Mouse (Mus musculus): ENCODE data around the gene Anxa9.
"Not testable (repeated sequence)": the region's sequence is repeated elsewhere in the genome, so short reads cannot be mapped to it uniquely, and the experiment has no call there.

Anxa9 gene

GRCm38 (mm10) chr3:95307100-95307499 lies at the start of gene Anxa9:
Gene Anxa9 (minus strand): TSS chr3:95307176.
- DNase-seq: no peak

DNA sequence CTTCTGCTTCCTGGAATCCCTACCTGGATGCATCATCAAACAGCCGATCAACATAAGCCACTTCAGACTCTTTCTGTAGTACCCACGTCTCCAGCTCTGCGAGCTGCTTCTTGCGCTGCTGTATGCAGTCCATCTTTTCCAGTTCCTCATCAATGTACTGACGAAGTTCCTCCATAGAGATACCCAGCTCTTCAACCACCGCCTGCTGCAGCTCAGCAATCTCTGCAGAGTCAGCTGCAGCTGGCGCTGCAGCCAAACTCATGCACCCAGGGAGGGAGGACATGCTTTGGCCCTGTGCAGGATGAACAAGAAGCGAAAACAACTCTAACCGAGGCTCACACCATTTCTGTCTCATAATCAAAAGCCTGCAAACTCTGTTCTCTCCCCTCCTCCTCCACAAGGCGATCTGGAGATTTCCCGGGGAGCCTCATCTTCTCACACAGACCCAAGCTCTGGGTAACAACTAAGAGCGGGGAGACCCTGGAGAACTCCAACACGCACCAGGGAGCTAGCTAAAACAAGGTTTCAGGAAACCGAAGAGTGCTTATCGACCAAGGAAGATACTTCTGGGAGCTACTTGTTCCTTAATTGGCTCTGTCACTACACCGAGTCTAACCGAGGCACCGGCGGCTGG lies 49.1 kb upstream of the Anxa9 start:
- DNase-seq: not testable (repeated sequence)

GRCm38 (mm10) chr3:95349491-95349890 lies 42.5 kb upstream of the Anxa9 start:
- DNase-seq: peak in 1 of 2 experiments; percentile 22

DNA sequence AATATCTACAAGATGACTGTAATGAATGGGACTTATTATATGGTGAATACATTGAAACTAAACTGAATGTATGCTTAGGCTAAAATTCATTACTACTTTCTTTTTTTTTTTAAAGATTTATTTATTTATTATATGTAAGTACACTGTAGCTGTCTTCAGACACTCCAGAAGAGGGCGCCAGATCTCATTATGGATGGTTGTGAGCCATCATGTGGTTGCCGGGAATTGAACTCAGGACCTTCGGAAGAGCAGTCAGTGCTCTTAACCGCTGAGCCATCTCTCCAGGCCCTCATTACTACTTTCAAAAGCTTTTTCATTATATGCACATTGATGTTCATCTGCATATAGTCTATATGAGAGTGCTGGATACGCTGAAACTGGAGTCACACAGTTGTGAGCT lies 41.4 kb upstream of the Anxa9 start:
- not testable (repeated sequence) for DNase-seq

- no peak for DNase-seq
Measured at GRCm38 (mm10) chr3:95346454-95346853, 39.5 kb upstream of the Anxa9 start.

GRCm38 (mm10) chr3:95343356-95344000 lies 36.5 kb upstream of the Anxa9 start:
- DNase-seq: not testable (repeated sequence)

- DNase-seq: no peak
Measured at GRCm38 (mm10) chr3:95338251-95338650, 31.3 kb upstream of the Anxa9 start.

DNA sequence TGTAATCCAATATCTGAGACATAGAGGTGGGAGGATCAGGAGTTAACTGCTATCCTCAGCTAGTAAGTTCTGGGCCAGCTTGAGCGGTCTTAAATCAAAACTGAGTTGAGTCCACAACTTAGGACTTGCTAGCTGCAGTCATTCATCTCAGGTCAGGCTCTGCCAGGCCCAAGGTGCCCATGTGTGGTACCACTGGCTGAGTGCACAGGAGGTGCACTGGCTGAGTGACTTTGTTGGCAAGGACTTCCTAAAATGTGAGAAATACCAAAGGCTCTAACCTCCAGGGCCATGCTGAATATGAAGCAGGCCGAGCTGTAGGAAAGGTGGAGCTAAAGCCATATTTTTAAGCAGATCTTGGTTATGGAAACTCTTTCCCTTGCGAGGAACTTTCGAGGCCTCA lies 30.4 kb upstream of the Anxa9 start:
- no peak for DNase-seq

GRCm38 (mm10) chr3:95331528-95331927 lies 24.6 kb upstream of the Anxa9 start:
- DNase-seq: no peak

GRCm38 (mm10) chr3:95328803-95329404 lies 21.9 kb upstream of the Anxa9 start:
- no peak for DNase-seq

GRCm38 (mm10) chr3:95324454-95325144 lies 17.6 kb upstream of the Anxa9 start:
- DNase-seq: no peak

DNA sequence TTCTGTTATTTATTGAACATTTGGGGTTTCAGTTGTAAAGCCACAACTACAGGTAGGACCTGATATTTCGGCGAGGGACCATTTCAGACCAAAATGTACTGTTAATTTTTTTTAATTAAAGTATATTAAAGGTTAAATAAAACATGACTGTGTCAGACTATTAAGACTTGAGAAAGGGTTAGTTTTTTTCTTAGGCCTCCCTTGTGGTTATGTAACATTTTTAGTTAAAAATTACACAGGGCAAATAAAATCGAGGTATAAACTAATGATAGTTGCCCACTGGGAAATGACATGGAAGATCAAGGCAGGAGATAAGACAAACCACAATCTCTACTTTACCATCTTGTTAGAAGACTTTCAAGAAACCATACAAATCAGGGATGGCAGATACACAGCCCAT lies 16.5 kb upstream of the Anxa9 start:
- DNase-seq: no peak

- DNase-seq: no peak
Measured at GRCm38 (mm10) chr3:95319701-95320625, 13.0 kb upstream of the Anxa9 start.

DNA sequence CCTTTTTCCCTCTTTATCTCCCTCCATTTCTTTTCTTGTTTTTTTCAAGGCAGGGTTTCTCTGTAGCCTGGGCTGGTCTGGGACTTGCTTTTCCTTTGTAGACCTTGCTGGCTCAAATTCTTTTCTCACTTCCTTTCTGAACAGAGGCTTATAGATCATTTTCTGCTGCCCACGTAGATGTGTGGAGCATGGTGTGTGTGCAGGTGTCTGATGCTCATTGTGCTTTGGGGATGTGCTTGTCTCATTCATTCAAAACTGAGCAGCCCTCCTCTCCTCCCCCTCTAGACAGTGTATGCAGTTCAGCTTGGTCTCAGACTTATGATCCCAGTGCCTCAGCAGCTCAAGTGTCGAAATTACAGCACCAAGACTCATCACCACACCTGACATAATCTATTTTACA lies 12.1 kb upstream of the Anxa9 start:
- DNase-seq: no peak

GRCm38 (mm10) chr3:95318548-95318947 lies 11.6 kb upstream of the Anxa9 start:
- DNase-seq: no peak

DNA sequence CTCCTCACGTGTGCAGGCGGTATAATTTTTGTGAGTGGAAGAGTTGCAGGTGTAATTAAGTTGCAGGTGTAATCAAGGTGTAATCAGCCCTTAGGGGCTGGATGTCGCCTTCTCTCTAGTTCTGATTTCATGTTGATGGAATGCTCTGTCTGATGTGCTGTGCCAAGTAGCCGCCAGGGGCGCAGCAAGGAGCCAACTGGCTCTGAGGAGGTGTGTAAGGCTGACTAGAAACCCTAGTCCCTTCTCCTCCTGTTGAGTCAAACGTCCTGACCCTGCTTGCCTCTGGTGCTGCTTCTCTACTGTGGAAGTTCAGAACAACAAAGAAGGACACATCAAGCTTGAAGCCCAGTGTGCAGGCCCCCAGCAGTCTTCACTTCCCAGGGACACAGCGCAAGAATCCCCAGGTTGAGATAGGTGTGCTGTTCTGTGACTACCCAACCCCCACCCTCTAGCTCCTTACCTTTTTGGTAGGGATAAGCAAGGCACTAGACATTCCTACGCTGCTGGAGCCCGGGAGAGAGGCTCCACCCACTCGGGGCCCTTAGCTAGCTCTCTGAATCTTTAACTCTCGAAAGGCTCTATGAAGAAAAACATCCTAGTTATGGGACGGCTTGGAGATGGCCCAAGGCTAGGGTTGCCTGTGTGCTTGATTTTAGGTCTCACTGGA lies 10.6 kb upstream of the Anxa9 start:
- peak; percentile 62 to 67 for DNase-seq

DNA sequence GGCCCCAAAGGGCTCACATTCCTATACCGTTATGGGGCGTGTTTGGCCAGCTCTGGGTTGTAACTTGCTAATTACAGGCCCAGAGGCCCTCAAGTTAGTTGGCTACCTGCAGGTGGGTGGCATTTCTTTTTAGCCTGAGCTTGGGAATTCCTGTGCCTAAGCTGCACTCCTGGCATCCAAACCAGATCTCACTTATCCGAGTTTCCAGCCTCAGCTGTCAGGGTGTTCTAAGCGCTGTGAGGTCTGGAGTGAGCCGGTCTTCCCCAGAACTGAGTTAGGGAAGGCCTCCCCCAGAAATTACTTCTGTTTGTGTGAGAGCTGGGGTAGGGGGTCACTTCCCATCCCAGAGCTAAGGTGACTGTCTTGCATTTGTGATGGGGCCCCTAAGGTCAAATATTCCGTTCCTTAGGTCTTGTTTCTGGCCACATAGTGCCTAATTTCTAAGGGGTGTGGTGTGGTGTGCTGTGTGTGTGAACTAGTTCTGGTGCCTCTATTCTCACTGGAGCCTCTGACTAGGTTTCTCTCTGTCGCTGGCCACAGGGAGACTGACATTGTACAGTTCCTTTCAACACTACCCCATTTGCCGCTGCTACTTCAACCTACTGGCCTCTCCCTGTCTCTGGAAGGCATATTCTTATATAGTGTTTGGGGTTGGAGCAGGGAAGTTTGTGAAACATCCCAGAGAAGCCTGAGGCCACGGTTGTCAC lies 9.0 kb upstream of the Anxa9 start:
- no peak for DNase-seq

DNA sequence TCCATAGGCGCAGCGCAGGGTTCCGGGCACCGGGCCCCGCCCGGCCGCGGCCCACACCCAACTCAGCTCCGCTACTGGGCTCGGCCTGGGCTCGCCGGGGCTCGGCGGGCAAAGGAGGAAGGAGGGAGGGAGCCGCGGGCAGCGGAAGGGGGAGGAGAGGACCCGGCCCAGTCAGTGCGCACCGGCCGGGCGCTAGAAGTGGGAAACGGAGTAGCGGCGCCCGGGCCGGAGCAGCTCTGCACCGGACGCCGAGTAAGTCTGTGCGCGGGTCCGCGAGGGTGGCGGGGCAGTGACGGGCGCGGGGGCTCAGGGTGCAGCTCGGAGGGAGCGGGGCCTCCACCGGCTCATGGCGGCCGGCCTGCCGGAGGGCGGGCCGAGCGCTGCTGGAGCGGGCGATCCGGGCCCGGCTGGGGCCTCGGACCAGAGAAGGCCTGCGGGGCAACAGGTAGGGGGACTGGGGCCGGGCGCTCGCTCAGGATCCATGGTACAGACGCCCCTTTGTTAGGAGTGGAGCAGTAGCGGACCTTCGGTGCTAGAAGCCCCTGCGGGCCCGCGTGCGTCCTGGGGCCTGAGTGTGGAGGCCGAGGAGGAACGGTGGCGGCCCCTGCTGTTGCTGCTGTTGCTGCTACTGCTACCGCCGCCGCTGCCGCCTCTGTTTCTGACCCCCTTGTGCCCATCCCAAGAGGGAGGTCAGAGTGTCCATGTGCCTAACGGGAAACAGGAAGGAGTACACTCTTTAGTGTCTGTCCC lies 8.3 kb upstream of the Anxa9 start:
- peak; percentile 70 to 74 for DNase-seq

DNA sequence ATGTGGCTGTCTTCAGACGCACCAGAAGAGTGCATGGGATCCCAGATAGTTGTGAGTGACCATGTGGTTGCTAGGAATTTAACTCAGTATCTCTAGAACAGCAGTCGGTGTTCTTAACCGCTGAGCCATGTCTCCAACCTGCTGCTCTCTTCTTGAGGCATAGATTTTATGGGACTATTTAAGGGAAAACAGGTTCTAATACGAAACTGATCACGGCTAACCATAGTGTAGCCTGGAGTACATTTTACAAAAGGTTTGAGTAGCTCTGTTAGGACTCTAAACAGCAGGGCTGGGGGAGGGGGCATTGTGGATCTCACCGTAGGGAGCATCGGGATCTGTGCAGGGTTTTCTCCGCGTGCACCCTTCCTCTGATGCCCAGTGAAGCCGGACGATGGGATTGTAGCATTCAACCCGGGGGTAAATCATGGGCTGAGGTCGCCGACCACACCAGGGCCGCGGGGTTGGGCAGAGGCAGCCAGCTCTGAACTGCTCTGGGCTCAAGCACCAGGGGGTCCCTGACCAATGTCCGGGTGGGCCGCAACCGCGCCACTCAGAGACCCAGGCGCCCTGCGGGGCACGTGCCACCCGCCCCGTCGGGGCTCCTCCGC lies 7.6 kb upstream of the Anxa9 start, which contains the start of gene Cers2:
Gene Cers2 (plus strand): TSS at position 306 of the 608 bp plus-strand sequence.
- no peak for DNase-seq

GRCm38 (mm10) chr3:95314075-95314474 lies 7.1 kb upstream of the Anxa9 start:
- no peak for DNase-seq
